Mouse (Mus musculus): Measurements from ENCODE around the gene Fbxw7.

DNA sequence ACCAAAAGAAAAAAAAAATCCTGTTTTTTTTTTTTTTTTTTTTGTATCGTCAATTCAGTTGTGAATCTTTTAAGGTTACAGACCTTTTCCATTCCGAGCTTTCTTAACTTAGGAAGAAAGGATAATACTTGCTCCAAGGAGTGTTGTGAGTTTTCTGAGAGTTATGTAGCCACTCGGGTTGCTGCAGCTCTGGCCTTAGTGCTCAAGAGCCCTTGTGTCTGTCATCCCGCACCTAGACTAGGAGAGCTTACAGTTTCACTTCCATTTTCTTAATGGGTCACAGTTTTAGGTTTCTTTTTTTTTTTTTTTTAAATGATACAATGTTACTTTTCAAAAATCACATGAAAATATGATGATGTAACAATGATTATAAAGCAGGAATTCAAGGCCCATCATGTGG, 12.5 kb downstream of the Fbxw7 start:
- TF ChIP-seq GATA1 (IDR thresholded peaks at IDR 0.05; ENCODE audit: borderline replicate concordance, low read length), result no peak
- no peak for TF ChIP-seq CTCF (IDR thresholded peaks at IDR 0.05; ENCODE audit: low read depth, low read length)
- no peak for TF ChIP-seq POLR2AphosphoS5 (IDR thresholded peaks at IDR 0.05; ENCODE audit: insufficient replicate concordance, low read depth, low read length)

Data from G1E (cell line).